Mouse (Mus musculus) neural tube, embryonic 15.5 days (tissue): ENCODE data around the gene Nlrp9b. TPM values are rescaled to one million over a fixed set of nuclear protein-coding genes. Genes with fewer than 3 reads are reported as not detected.
"Not testable (repeated sequence)": the region's sequence is repeated elsewhere in the genome, so short reads cannot be mapped to it uniquely, and the experiment has no call there.

Experiments used
- ATAC-seq: fragments of 200-750 bp; cut with Nextera tagmentation; 2 replicates; pipeline ENCODE4 v1.8.0; 2017; ENCODE audit warnings: mild to moderate bottlenecking, moderate TSS enrichment, moderate library complexity; ENCODE audit not compliant: low FRiP score
- H3K27ac ChIP-seq: fragments of 300-500 bp; sonication (generic); replicated peaks from 2 replicates; pipeline ENCODE4 v1.5.1; 2015; ENCODE audit warnings: mild to moderate bottlenecking, inconsistent platforms
- H3K27me3 ChIP-seq: fragments of 300-500 bp; sonication (generic); replicated peaks from 2 replicates; pipeline ENCODE4 v1.6.1; 2015; ENCODE audit warnings: inconsistent platforms
- H3K36me3 ChIP-seq: fragments of 300-500 bp; sonication (generic); 2 replicates; pipeline ENCODE4 v1.6.1; 2015; ENCODE audit warnings: inconsistent platforms
- H3K4me1 ChIP-seq: fragments of 300-500 bp; sonication (generic); 2 replicates; pipeline ENCODE4 v1.6.1; 2015; ENCODE audit warnings: inconsistent platforms
- H3K4me2 ChIP-seq: fragments of 300-500 bp; sonication (generic); 2 replicates; pipeline ENCODE4 v1.6.1; 2015; ENCODE audit warnings: inconsistent platforms, mild to moderate bottlenecking, moderate library complexity
- H3K4me3 ChIP-seq: fragments of 300-500 bp; sonication (generic); replicated peaks from 2 replicates; pipeline ENCODE4 v1.5.1; 2015; ENCODE audit warnings: mild to moderate bottlenecking, inconsistent platforms
- H3K9ac ChIP-seq: fragments of 300-500 bp; sonication (generic); replicated peaks from 2 replicates; pipeline ENCODE4 v1.6.1; 2015; ENCODE audit warnings: mild to moderate bottlenecking, inconsistent platforms
- H3K9me3 ChIP-seq: fragments of 300-500 bp; sonication (generic); replicated peaks from 2 replicates; pipeline ENCODE4 v1.6.1; 2016; ENCODE audit warnings: inconsistent platforms
- WGBS: fragments of 180-500 bp; shearing (Covaris S2); methylation state at CpG from one replicate; pipeline ENCODE4 v1.1.7; 2015; ENCODE audit warnings: mixed read lengths; 5-methylcytosine and 5-hydroxymethylcytosine counted together
- polyA plus RNA-seq: library from polyadenylated mRNA; unstranded; fragments of >200 nt; fragmentation: Nextera tagmentation; extraction: Ambion mirVana; gene quantifications from 2 replicates; pipeline ENCODE4 v1.2.1, GENCODE M21; 2015

Gene Nlrp9b
- polyA plus RNA-seq, 1 experiment from 2014 or later: not detected

DNA sequence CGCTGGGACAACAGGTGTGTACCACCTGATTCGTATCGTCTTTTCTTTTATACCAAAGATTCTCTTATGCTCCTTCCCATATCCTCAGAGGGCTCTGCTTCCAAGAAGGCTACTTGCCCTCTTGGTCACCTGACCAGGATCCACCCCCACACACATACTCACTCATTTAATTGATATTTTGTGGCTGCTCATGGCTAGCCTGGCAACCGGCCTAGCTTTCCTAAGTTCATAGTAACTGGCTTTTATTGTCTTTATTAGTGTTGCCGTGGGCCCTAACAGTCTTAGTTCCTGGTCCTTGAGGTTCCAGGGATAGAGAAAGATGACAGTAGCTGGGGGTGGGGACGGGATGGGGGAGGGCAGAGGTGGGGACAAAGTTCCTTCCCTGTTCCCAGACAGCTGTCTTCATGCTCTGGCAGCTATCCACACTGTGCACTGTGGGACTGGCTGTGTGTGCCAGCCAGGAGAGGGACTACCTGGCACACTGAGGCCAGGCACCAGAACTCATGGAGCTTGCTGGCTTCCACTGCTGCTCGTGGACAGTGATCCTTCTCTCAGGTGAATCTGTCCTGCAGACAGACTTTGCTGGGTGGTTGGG is 26.2 kb upstream of the Nlrp9b start, which contains the start of gene Ceacam20:
Gene Ceacam20, plus strand, starts transcription at position 428 of the 595 bp plus-strand sequence.
- no peaks in the 10 kb centered on the region for H3K27me3 ChIP-seq
- H3K4me1 ChIP-seq: no peaks in the 10 kb centered on the region
- no peak within 1 kb of the TSS for H3K4me3 ChIP-seq
- no peak within 1 kb of the TSS for H3K9ac ChIP-seq
- ATAC-seq: no peak
- no peaks in the 10 kb centered on the region for H3K36me3 ChIP-seq
- WGBS: 82% methylated on average over 7 of the region's 7 CpGs
- no peak within 1 kb of the TSS for H3K27ac ChIP-seq
- H3K4me2 ChIP-seq: no peak within 1 kb of the TSS
- H3K9me3 ChIP-seq: no peaks in the 10 kb centered on the region; the same call in 1 of the 2 replicates

DNA sequence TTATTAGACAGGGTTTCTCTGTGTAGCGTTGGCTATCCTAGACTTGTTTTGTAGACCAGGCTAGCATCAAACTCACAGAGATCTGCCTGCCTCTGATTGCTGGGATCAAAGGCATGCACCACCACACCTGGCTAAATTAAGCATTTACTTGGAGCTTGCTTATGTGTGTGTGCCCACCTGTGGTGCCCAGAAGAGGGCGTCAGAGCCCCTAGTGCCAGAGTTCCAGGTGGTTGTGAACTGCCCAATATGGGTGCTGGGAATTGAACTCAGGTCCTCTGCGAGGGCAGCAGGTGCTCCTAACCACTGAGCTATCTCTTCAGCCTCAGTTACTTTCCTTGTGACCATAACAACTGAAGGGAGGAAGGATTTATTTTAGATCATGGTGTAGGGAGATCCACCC is 22.2 kb upstream of the Nlrp9b start:
- no peak overlapping the region for H3K9ac ChIP-seq
- WGBS: 76% methylated on average over 3 of the region's 3 CpGs
- H3K36me3 ChIP-seq: no peaks in the 10 kb centered on the region
- no peak overlapping the region for H3K4me2 ChIP-seq
- no peak overlapping the region for H3K27ac ChIP-seq
- ATAC-seq: no peak
- H3K27me3 ChIP-seq: no peaks in the 10 kb centered on the region
- no peak overlapping the region for H3K4me3 ChIP-seq
- no peaks in the 10 kb centered on the region; the same call in 1 of the 2 replicates for H3K9me3 ChIP-seq
- no peaks in the 10 kb centered on the region for H3K4me1 ChIP-seq

DNA sequence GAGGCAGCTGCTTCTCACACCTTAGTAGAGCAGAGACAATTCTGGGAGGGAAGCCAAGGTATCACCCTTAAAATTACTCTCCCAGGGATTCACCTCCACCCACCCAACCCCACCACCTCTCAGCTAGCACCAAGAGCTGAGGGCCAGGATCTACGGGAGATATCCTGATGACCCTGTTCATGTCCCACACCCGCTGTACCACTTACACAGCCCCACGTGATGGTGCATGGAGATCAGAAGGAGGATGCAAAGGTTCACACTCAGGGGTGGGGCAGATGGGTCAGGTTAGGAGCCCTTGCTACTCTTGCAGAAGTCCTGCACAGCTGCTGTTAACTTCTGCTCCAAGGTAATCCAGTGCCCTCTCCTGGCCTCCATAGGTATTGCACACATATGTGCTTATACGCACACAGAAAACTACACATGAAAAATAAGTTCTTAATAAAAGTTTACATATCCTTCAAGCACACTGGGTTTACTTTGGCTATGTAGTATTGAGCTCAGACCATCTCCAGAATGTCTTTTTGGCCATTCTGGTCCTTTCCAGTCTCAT is 21.6 kb upstream of the Nlrp9b start:
- no peaks in the 10 kb centered on the region for H3K4me1 ChIP-seq
- no peak overlapping the region for H3K4me2 ChIP-seq
- no peak overlapping the region for H3K9ac ChIP-seq
- no peak for ATAC-seq
- no peak overlapping the region for H3K27ac ChIP-seq
- H3K27me3 ChIP-seq: no peaks in the 10 kb centered on the region
- 98% methylated on average over 4 of the region's 4 CpGs for WGBS
- H3K36me3 ChIP-seq: no peaks in the 10 kb centered on the region
- H3K4me3 ChIP-seq: no peak overlapping the region
- no peaks in the 10 kb centered on the region; the same call in 1 of the 2 replicates for H3K9me3 ChIP-seq

DNA sequence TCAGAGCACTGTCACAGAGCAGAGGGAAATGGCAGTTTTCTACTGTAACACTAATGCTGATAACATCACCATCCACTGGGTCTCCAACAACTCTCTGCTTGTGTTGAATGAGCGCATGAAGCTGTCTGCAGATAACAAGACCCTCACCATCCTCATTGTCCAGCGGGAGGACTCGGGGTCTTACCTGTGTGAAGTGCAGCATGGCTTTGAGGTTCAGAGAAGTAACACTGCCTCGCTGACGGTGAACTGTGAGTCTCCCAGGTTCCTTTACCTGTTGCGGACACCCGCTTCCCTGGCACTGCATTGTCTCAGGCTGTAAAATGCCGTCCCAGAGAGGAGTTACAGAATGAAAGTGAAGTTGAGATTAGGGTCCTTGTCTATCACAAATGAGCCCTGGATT is 21.1 kb upstream of the Nlrp9b start:
- no peak overlapping the region for H3K4me2 ChIP-seq
- H3K27ac ChIP-seq: no peak overlapping the region
- H3K36me3 ChIP-seq: no peaks in the 10 kb centered on the region
- H3K9ac ChIP-seq: no peak overlapping the region
- no peaks in the 10 kb centered on the region; the same call in 1 of the 2 replicates for H3K9me3 ChIP-seq
- WGBS: 95% methylated on average over 8 of the region's 8 CpGs
- H3K27me3 ChIP-seq: no peaks in the 10 kb centered on the region
- no peak overlapping the region for H3K4me3 ChIP-seq
- no peak for ATAC-seq
- H3K4me1 ChIP-seq: no peaks in the 10 kb centered on the region

DNA sequence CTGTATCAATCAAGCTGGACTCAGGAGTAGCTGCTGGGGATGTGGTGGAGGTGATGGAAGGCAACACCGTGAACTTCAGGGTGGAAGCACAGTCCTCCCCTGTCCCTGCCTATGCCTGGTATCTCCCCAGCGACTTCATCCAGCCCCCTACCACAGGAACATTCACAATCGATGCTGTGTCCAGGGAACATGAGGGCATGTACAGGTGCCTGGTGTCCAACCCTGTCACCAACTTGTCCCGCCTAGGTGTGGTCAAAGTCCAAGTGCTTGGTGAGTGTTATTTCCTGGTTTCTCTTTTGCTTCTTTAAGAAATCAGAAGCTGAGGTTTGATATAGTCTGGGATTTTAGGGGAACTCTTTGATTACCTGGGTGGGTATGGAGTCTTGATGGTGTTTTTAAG is 19.7 kb upstream of the Nlrp9b start:
- Histone ChIP-seq H3K9ac (no peak overlapping the region), H3K4me2 (no peak overlapping the region), H3K36me3 (no peaks in the 10 kb centered on the region), H3K9me3 (no peaks in the 10 kb centered on the region; the same call in 1 of the 2 replicates), H3K27me3 (no peaks in the 10 kb centered on the region), H3K4me3 (no peak overlapping the region), H3K4me1 (no peaks in the 10 kb centered on the region), H3K27ac (no peak overlapping the region)
- 92% methylated on average over 4 of the region's 4 CpGs for WGBS
- no peak for ATAC-seq

DNA sequence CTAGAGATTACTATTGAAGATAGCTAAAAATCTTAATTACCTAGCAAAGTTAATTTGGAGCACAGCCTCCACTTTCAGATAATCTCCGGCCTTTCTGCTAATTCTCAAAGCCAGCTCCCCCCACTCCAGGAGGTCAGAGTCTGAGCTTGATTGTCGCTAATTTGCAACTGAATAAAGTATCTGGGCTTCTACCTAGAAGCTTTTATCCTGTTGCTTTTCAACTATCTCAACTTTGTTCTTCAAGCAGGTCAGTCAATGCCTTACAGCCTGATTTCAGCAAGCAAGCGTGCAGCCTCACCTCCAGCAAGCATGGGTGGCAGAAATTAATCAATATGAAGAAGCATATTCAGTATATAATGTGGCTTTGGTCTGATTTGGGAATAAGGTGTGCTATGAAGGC is 5.5 kb downstream of the Nlrp9b start:
- 68% methylated on average over 3 of the region's 3 CpGs for WGBS
- ATAC-seq, H3K4me3 ChIP-seq, H3K36me3 ChIP-seq, H3K4me2 ChIP-seq, H3K9me3 ChIP-seq, H3K27ac ChIP-seq, H3K27me3 ChIP-seq, H3K9ac ChIP-seq, H3K4me1 ChIP-seq: not testable (repeated sequence)

DNA sequence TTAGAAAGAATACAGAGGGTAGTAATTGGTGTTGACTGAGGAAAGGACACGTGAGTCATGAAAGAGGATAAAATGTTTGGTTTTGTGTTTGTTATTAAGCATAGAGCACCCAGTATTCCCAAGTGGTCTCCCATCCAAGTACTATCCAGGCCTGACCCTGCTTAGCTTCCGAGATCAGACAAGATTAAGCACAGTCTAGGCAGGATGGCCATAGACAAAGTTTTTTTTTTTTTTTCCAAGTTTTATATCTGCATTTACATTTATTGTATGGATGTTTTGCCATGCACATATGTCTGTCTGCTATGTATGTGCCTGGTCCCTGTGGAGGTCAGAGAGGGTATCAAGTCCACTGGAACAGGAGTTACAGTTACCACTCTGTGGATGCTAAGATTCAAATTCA is 18.7 kb downstream of the Nlrp9b start:
- Histone ChIP-seq H3K9me3 (no peaks in the 10 kb centered on the region), H3K27me3 (no peaks in the 10 kb centered on the region), H3K4me3 (no peak overlapping the region), H3K4me2 (no peak overlapping the region), H3K27ac (no peak overlapping the region), H3K4me1 (no peaks in the 10 kb centered on the region), H3K36me3 (no peaks in the 10 kb centered on the region), H3K9ac (no peak overlapping the region)
- ATAC-seq: no peak
- WGBS: 79% methylated on average over 2 of the region's 2 CpGs

DNA sequence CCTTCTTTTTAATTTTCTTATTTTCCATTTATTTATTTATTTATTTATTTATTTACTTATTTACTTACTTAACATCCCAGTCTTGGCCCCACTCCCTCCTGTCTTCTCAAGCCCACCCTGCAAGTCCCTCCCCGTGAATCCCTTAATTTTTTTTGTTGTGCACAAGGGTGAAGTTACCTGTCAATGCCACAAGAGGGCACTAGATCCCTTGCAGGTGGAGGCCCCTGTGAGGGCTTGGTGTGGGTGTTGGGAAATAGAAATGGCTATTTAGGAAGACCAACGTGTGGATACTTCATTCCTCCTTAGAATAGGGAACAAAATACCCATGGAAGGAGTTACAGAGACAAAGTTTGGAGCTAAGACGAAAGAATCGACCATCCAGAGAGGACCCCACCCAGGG is 72.8 kb downstream of the Nlrp9b start:
- not testable (repeated sequence) for ATAC-seq, H3K9ac ChIP-seq, H3K36me3 ChIP-seq, H3K27ac ChIP-seq, H3K4me1 ChIP-seq, H3K27me3 ChIP-seq, H3K4me3 ChIP-seq, H3K9me3 ChIP-seq, H3K4me2 ChIP-seq
- WGBS: 79% methylated on average over 4 of the region's 4 CpGs

DNA sequence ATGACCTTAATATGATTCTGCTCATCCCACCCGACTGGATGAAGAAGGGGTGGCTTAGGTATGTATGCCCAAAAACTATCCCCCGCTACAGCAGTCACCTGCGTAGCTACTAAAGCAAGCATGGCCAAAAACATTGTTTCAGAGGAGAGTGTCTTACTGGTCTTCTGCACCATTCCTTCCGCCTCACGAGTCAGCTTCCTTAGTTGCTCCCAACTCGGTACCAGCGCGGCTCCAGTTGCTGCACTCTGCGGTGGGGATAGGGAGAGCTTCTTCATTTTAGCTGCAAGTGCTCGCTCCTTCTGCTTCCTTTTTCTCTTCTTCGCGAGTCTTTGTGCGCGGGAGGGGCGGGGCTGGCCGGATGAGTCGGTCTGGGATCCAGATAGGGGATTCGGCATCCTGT is 86.9 kb downstream of the Nlrp9b start:
- H3K4me2 ChIP-seq, H3K4me1 ChIP-seq, H3K36me3 ChIP-seq, ATAC-seq, H3K9ac ChIP-seq, H3K4me3 ChIP-seq, H3K9me3 ChIP-seq, H3K27ac ChIP-seq, H3K27me3 ChIP-seq: not testable (repeated sequence)
- WGBS: 79% methylated on average over 18 of the region's 18 CpGs

DNA sequence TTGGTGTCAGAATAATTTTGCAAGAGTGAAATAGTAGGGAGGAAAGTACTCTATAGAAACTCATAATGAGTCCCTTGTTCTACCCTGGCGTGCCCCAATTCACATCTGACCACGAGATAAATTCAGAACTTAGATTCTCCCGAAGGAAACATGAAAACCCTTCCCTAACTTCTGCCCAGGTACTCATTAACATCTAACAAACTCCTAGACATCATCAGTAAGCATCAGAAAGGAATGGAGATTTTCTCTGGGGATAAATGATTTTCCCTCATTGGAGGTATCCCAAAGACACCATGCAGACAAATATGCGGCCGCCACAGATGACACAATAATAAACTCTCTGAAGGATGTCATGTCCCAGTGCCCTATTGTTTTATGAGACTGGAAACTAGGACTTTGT is 108.1 kb downstream of the Nlrp9b start, which contains the start of gene Vmn1r91:
Gene Vmn1r91, plus strand, starts transcription at position 301 of the 400 bp plus-strand sequence.
- H3K4me2 ChIP-seq, H3K4me3 ChIP-seq, H3K4me1 ChIP-seq, H3K36me3 ChIP-seq, H3K27ac ChIP-seq, ATAC-seq, H3K27me3 ChIP-seq, H3K9ac ChIP-seq, H3K9me3 ChIP-seq: not testable (repeated sequence)
- 86% methylated on average over 5 of the region's 5 CpGs for WGBS

DNA sequence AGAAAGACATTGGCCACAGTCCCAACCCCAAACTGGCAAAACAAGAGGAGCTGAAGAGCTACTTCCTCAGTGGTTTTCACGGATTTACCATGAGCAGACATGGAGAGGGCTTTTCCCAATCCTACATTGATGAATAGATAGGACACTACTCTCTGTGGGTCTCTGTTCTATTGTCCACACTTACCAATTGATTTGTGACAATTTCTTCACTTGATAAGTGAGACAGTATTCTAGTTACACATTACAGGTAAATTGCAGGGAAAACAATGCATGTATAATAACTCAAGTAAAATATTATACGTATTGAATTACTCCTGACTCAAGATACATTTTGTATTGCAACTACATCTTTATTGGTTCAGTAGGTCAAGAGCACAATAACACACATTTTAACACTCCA is 131.2 kb downstream of the Nlrp9b start, which contains the start of gene Gm16442:
Gene Gm16442, minus strand, starts transcription at position 101 of the 400 bp plus-strand sequence.
- no CpG with 5 or more reads among the region's 2 CpGs for WGBS
- H3K27ac ChIP-seq, H3K4me3 ChIP-seq, H3K27me3 ChIP-seq, H3K9me3 ChIP-seq, H3K9ac ChIP-seq, H3K4me2 ChIP-seq, H3K36me3 ChIP-seq, ATAC-seq, H3K4me1 ChIP-seq: not testable (repeated sequence)
